8 mouse cellular contexts compared by ENCODE assay signal in genomic region chr5:16553304-16554047, GRCm38 (mm10). TPM values are rescaled to one million over a fixed set of nuclear protein-coding genes. Genes with fewer than 3 reads are reported as not detected.
A peak's percentile ranks its signal among the peaks of the same experiment; 100 is the strongest.
DNase-seq lines count a peak whose midpoint lies in the region; ATAC-seq lines count a peak whose summit lies in the region.

Gene Hgf (plus strand): TSS chr5:16553495.

- no peaks in the 10 kb centered on the region for H3K36me3 ChIP-seq in limb, embryonic 10.5 days

- peak; percentile 10 to 52 for DNase-seq in adrenal gland, adult 18-20 months (ENCODE audit: low spot score in 2 of 2)
- DNase-seq in embryo, embryonic 10.5 days (ENCODE audit: low spot score), result peak; percentile 65
- peak; percentile 12 for DNase-seq in gastrocnemius, postnatal 25 days
- DNase-seq in limb, embryonic 10.5 days (ENCODE audit: low spot score), result peak; percentile 73
- peak; percentile 13 for DNase-seq in right cerebral cortex, postnatal 14 days
- no peak for DNase-seq in spleen, adult 12 weeks (ENCODE audit: low spot score)

- peak within 1 kb of the TSS; percentile 86 for H3K27ac ChIP-seq in limb, embryonic 10.5 days

- 4% methylated on average over 16 of the region's 16 CpGs for WGBS in limb, embryonic 10.5 days

- ATAC-seq in inflammation-experienced regulatory T-cells, adult 6 months, result peak; percentile 37
- peak; percentile 76 for ATAC-seq in megakaryocyte progenitor cell, adult 5-6 weeks (replicated peaks; ENCODE audit: poor library complexity)

- H3K4me1 ChIP-seq in limb, embryonic 10.5 days, result peaks cover 37% of the 10 kb centered on the region

- H3K9me3 ChIP-seq in limb, embryonic 10.5 days (replicated peaks), result no peaks in the 10 kb centered on the region

- no peaks in the 10 kb centered on the region for H3K27me3 ChIP-seq in limb, embryonic 10.5 days (ENCODE audit: low read depth, poor library complexity, severe bottlenecking)

- H3K4me3 ChIP-seq in limb, embryonic 10.5 days, result peak within 1 kb of the TSS; percentile 58

RNA-seq across cellular contexts. Expression of gene Hgf, which starts in this region (rescaled TPM):
- 1 to 10 TPM; 4.7 to 5.8 TPM for total RNA-seq in adrenal gland, adult 18-20 months (2021)
- under 1 TPM; 0.41 to 0.67 TPM for total RNA-seq in gastrocnemius, postnatal 25 days (2021)
- polyA plus RNA-seq in inflammation-experienced regulatory T-cells, adult 6 months (2017; shearing (Covaris generic)), result 1 to 10 TPM; 2.4 to 7.5 (median 3.6) TPM
- polyA plus RNA-seq in limb, embryonic 10.5 days (2016; fragmentation: Nextera tagmentation; extraction: Ambion mirVana), result 16.9 and 20.1 TPM in 2 replicates
- total RNA-seq in megakaryocyte progenitor cell, adult 5-6 weeks (2015), result 10.5 and 12.0 TPM in 2 replicates
- 11.1 and 11.2 TPM in 2 replicates for total RNA-seq in megakaryocyte progenitor cell, adult 5-6 weeks (2017)

Comparison
In these comparisons a context has a peak if more than half of its experiments do, and no peak if none do; other contexts are left out.
1. Peak in DNase-seq in gastrocnemius, postnatal 25 days; RNA of the gene not detected or under 1 TPM.